ENCODE assay signal across 9 mouse cellular contexts in the genomic region with DNA sequence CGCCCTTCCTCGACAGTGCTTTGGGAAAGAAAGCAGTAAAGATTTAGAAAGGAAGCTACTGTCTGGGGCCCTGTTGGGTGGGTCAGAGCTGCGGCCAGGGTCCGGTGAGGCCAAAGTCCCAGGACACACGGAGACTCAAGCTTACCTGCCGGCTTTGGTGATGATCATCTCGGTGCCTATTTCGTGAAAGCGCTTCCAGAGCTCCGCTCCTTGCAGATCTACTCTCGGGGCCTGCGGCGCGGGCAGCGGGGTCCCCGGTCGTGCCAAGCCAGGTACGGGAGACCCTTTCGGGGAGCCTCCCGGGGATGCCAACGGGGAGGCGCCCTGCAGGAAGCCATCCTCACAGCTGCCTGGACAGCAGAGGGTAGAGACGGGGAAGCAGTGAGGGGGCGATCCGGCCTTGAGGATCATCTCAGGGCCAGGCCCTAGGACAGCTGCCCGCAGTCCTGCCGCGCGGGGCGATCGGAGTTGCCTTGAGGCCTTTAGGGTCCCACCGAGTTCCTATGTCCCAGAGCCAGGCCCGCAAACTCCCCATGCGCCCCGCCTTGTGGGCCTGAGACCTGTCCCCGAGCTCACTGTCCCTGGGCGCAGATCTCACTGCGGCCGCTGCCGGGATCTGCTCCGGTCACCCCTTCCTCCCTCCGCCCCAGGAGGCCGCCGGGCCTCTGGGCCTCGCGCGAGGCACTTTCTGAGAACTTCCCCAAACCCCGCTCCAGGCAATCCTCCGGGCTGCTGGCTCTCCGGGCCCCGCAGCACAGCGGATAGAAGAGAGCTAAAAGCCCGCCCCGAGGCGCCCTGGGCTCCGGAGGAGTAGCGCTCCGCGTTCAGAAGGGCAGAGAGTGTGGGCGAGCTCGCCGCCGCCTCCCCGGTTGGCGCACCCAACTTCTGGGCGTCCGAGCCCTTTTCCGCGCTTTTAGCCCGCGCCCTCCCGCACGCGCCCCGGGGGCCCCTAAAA. TPM values are rescaled to one million over a fixed set of nuclear protein-coding genes. Genes with fewer than 3 reads are reported as not detected.
DNase-seq lines count a peak whose midpoint lies in the region; ATAC-seq lines count a peak whose summit lies in the region.
"Had no signal": no experiment of that assay in that cellular context is flagged by ENCODE, and none has a peak within 500 bp of the region (broad histone marks: within the 10 kb centered on the region; RNA-seq: fewer than 3 reads in every experiment).

No protein-coding gene starts in this region.

- peak overlapping the region; percentile 44 for H3K4me3 ChIP-seq in forebrain, embryonic 16.5 days (replicated peaks; ENCODE audit: low read length)
- peak overlapping the region; percentile 36 for H3K4me3 ChIP-seq in hindbrain, embryonic 14.5 days (replicated peaks; ENCODE audit: low read length)
- H3K4me3 ChIP-seq: erythroblast, embryonic 14.5 days had no signal

- ATAC-seq in forebrain, embryonic 16.5 days = peak; percentile 22
- peak; percentile 33 for ATAC-seq in hindbrain, embryonic 14.5 days (ENCODE audit: low FRiP score)
- peak; percentile 61 for ATAC-seq in megakaryocyte progenitor cell, adult 5-6 weeks (replicated peaks; ENCODE audit: poor library complexity)

- no peaks in the 10 kb centered on the region for H3K36me3 ChIP-seq in forebrain, embryonic 16.5 days (ENCODE audit: control insufficient read depth, insufficient read depth)
- no peaks in the 10 kb centered on the region for H3K36me3 ChIP-seq in hindbrain, embryonic 14.5 days (replicated peaks; ENCODE audit: control insufficient read depth, insufficient read depth)

- H3K27me3 ChIP-seq in forebrain, embryonic 16.5 days (replicated peaks; ENCODE audit: control insufficient read depth, insufficient read depth, low read length) = peaks cover 34% of the 10 kb centered on the region
- peaks cover 80% of the 10 kb centered on the region for H3K27me3 ChIP-seq in hindbrain, embryonic 14.5 days (ENCODE audit: control insufficient read depth, insufficient read depth, low read length)

- DNase-seq in adrenal gland, adult 18-20 months (ENCODE audit: low spot score in 2 of 2) = peak; percentile 7 to 29
- no peak for DNase-seq in adrenal gland, postnatal 10 days
- DNase-seq in NIH3T3 (ENCODE audit: low read depth) = peak; percentile 67
- DNase-seq in hindbrain, embryonic 14.5 days (ENCODE audit: low spot score) = no peak
- peak; percentile 33 for DNase-seq in urinary bladder, postnatal 25 days (ENCODE audit: low spot score)
- no peak for DNase-seq in frontal cortex, adult 2 months (ENCODE audit: extremely low spot score in 1 of 2, low spot score in 1 of 2)

- peaks cover 22% of the 10 kb centered on the region for H3K4me1 ChIP-seq in forebrain, embryonic 16.5 days (replicated peaks; ENCODE audit: control insufficient read depth, insufficient read depth, low read length)
- 0 out of 2 replicates have a peak, but pooled peaks cover 5% of the 10 kb centered on the region for H3K4me1 ChIP-seq in hindbrain, embryonic 14.5 days (replicated peaks; ENCODE audit: control insufficient read depth, insufficient read depth, low read length)

- WGBS in forebrain, embryonic 16.5 days = under 1% methylated on average over 75 of the region's 75 CpGs
- WGBS in hindbrain, embryonic 14.5 days = 1% methylated on average over 74 of the region's 75 CpGs

- peak overlapping the region; percentile 73 for H3K4me2 ChIP-seq in forebrain, embryonic 16.5 days (ENCODE audit: low read length)
- H3K4me2 ChIP-seq in hindbrain, embryonic 14.5 days (replicated peaks) = peak overlapping the region; percentile 53

- no peaks in the 10 kb centered on the region for H3K9me3 ChIP-seq in forebrain, embryonic 16.5 days (ENCODE audit: control insufficient read depth, low read length)
- H3K9me3 ChIP-seq in hindbrain, embryonic 14.5 days (ENCODE audit: control insufficient read depth, low read length) = no peaks in the 10 kb centered on the region

- no peak overlapping the region for H3K27ac ChIP-seq in forebrain, embryonic 16.5 days (ENCODE audit: low read length)
- H3K27ac ChIP-seq in hindbrain, embryonic 14.5 days = no peak overlapping the region

- H3K9ac ChIP-seq in forebrain, embryonic 16.5 days (replicated peaks; ENCODE audit: low read depth, low read length) = no peak overlapping the region; the same call in 1 of the 2 replicates
- peak overlapping the region; percentile 42 for H3K9ac ChIP-seq in hindbrain, embryonic 14.5 days

RNA-seq across cellular contexts. Expression of gene Tbx18, which starts 1.5 kb away (rescaled TPM):
- total RNA-seq in adrenal gland, adult 18-20 months (2021) = 1 to 10 TPM in 1 of 2 experiments, under 1 TPM in 1; 0.70 to 1.4 TPM
- 1 to 10 TPM; 3.5 to 3.7 TPM for total RNA-seq in adrenal gland, postnatal 10 days (2021)
- polyA plus RNA-seq in forebrain, embryonic 16.5 days (2015; fragmentation: Nextera tagmentation; extraction: Ambion mirVana) = 2.1 and 2.2 TPM in 2 replicates
- 1.4 and 1.8 TPM in 2 replicates for polyA plus RNA-seq in hindbrain, embryonic 14.5 days (2014; fragmentation: Nextera tagmentation; extraction: Ambion mirVana)
- not detected in 2 replicates for total RNA-seq in megakaryocyte progenitor cell, adult 5-6 weeks (2015)
- not detected in 2 replicates for total RNA-seq in megakaryocyte progenitor cell, adult 5-6 weeks (2017)
- polyA plus RNA-seq in frontal cortex, adult 2 months (2012; rRNA removed) = 1.3 and 2.3 TPM in 2 replicates
- polyA plus RNA-seq: erythroblast, embryonic 14.5 days had no signal

Comparison
In these comparisons a context has a peak if more than half of its experiments do, and no peak if none do; other contexts are left out.
1. DNase-seq: peak in adrenal gland, adult 18-20 months (2 of 2), NIH3T3 (single experiment) and urinary bladder, postnatal 25 days (single experiment); none in adrenal gland, postnatal 10 days (single experiment), hindbrain, embryonic 14.5 days (single experiment) and frontal cortex, adult 2 months (0 of 2).
2. Peak in every context shown above with its lines, with median percentiles within 50 percentile points of each other: ATAC-seq.